Mouse (Mus musculus) kidney, embryonic 16.5 days (tissue): Measurements from ENCODE around the gene Vmn1r211. TPM values are rescaled to one million over a fixed set of nuclear protein-coding genes. Genes with fewer than 3 reads are reported as not detected.
"Not testable (repeated sequence)": the region's sequence is repeated elsewhere in the genome, so short reads cannot be mapped to it uniquely, and the experiment has no call there.

Source experiments
- ATAC-seq: fragments of 200-750 bp; cut with Nextera tagmentation; 2 replicates; pipeline ENCODE4 v1.8.0; 2017; ENCODE audit warnings: moderate TSS enrichment; ENCODE audit not compliant: low FRiP score, low TSS enrichment
- H3K27ac ChIP-seq: fragments of 300-500 bp; sonication (generic); 2 replicates; pipeline ENCODE4 v1.5.1; 2014; ENCODE audit warnings: low read length
- H3K27me3 ChIP-seq: fragments of 300-500 bp; sonication (generic); 2 replicates; pipeline ENCODE4 v1.6.1; 2014; ENCODE audit warnings: low read length, control low read depth, mixed read lengths; ENCODE audit not compliant: insufficient read depth
- H3K36me3 ChIP-seq: fragments of 300-500 bp; sonication (generic); 2 replicates; pipeline ENCODE4 v1.6.1; 2014; ENCODE audit warnings: low read length, control low read depth, mixed read lengths; ENCODE audit not compliant: insufficient read depth
- H3K4me1 ChIP-seq: fragments of 300-500 bp; sonication (generic); 2 replicates; pipeline ENCODE4 v1.6.1; 2014; ENCODE audit warnings: low read length, control low read depth, mixed read lengths; ENCODE audit not compliant: insufficient read depth
- H3K4me2 ChIP-seq: fragments of 300-500 bp; sonication (generic); replicated peaks from 2 replicates; pipeline ENCODE4 v1.6.1; 2014; ENCODE audit warnings: low read depth, low read length
- H3K4me3 ChIP-seq: fragments of 300-500 bp; sonication (generic); 2 replicates; pipeline ENCODE4 v1.5.1; 2014; ENCODE audit warnings: mild to moderate bottlenecking, low read length
- H3K9ac ChIP-seq: fragments of 300-500 bp; sonication (generic); replicated peaks from 2 replicates; pipeline ENCODE4 v1.6.1; 2014; ENCODE audit warnings: low read length
- H3K9me3 ChIP-seq: fragments of 300-500 bp; sonication (generic); 2 replicates; pipeline ENCODE4 v1.6.1; 2016; ENCODE audit warnings: low read length, control low read depth
- WGBS: fragments of 180-500 bp; shearing (Covaris S2); extraction: QIAGEN DNeasy Blood & Tissue Kit; methylation state at CpG from one replicate; pipeline ENCODE4 v1.1.7; 2014; 5-methylcytosine and 5-hydroxymethylcytosine counted together
- polyA plus RNA-seq: library from polyadenylated mRNA; unstranded; fragments of >200 nt; fragmentation: Nextera tagmentation; extraction: Ambion mirVana; gene quantifications from 2 replicates; pipeline ENCODE4 v1.2.1, GENCODE M21; 2015

Gene Vmn1r211
- not detected in 2 replicates for polyA plus RNA-seq

DNA sequence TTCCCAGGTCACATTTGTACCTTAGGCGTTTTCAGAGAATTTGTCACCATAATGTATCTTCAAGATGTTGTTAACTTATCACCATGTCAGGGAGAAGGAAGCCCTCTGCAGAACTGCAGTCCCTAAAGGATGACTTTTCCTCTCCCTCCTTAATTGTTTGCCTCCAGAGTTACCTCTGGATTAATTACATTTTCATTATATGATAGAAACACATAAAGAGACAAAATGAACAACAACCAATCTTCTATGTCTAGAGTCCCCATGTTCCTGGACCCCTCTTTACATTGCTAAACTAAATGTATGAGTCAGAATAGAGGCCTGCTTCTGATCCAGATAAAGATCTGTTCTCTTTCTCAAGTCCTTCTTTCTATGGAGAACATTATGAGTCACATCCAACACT lies at the start of gene Vmn1r211:
Gene Vmn1r211 (minus strand): TSS at position 101 of the 400 bp plus-strand sequence.
- Histone ChIP-seq H3K4me1 (no peaks in the 10 kb centered on the region), H3K27ac (no peak within 1 kb of the TSS), H3K27me3 (no peaks in the 10 kb centered on the region), H3K9me3 (no peaks in the 10 kb centered on the region), H3K4me2 (no peak within 1 kb of the TSS), H3K9ac (no peak within 1 kb of the TSS), H3K4me3 (no peak within 1 kb of the TSS), H3K36me3 (no peaks in the 10 kb centered on the region)
- ATAC-seq = no peak
- 67% methylated on average over 1 of the region's 1 CpGs for WGBS

DNA sequence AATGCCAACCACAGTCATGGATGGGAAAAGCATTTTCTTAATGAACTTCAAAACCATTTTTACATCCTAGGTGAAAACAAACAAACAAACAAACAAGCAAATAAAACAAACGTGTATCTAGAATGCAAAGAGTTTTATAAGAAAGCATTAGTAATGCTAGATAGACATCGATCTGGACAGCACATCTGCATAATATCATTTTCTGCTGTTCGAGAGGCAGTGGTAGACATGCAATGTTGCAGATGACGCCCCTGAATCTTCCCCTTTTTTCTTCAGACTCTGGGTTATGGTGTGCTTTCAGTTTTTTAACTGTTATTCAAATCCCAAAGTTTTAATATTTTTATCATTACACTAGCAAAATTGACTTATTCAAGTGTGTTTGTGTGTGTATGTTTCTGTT lies 26.7 kb upstream of the Vmn1r211 start, which contains the start of gene Vmn1r212:
Gene Vmn1r212 (minus strand): TSS at position 101 of the 400 bp plus-strand sequence.
- H3K9me3 ChIP-seq = no peaks in the 10 kb centered on the region
- no peak for ATAC-seq
- 84% methylated on average over 4 of the region's 4 CpGs for WGBS

DNA sequence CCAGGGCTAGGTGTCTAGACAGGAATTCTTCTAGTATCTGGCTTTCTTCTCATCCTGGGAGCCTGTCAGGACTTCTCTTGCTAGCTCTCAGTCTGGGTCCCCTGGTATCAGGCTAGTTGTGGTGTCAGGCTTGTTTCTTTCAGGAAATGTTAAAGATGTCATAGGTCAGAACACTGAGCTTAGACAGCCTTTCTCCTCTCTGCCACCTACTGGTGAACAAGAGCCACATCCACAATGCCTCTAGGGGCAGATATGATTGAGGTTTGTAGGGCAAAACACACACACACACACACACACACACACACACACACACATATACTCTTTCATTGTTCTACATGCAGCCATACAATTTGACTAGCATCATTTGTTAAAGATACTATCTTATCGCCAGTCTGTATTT lies 21.9 kb upstream of the Vmn1r211 start:
- no peak overlapping the region for H3K4me3 ChIP-seq
- H3K4me1 ChIP-seq = no peaks in the 10 kb centered on the region
- H3K36me3 ChIP-seq = no peaks in the 10 kb centered on the region
- H3K9ac ChIP-seq = no peak overlapping the region
- ATAC-seq = no peak
- no peak overlapping the region for H3K4me2 ChIP-seq
- no peaks in the 10 kb centered on the region for H3K27me3 ChIP-seq
- H3K9me3 ChIP-seq = no peaks in the 10 kb centered on the region
- H3K27ac ChIP-seq = no peak overlapping the region
- 92% methylated on average over 1 of the region's 1 CpGs for WGBS

More for the DNA sequence above, 26.7 kb upstream of the Vmn1r211 start, which contains the start of gene Vmn1r212:
- Histone ChIP-seq H3K36me3 (no peaks in the 10 kb centered on the region), H3K4me1 (no peaks in the 10 kb centered on the region), H3K4me2 (no peak within 1 kb of the TSS), H3K4me3 (no peak within 1 kb of the TSS), H3K27ac (no peak within 1 kb of the TSS), H3K9ac (no peak within 1 kb of the TSS), H3K27me3 (no peaks in the 10 kb centered on the region)

DNA sequence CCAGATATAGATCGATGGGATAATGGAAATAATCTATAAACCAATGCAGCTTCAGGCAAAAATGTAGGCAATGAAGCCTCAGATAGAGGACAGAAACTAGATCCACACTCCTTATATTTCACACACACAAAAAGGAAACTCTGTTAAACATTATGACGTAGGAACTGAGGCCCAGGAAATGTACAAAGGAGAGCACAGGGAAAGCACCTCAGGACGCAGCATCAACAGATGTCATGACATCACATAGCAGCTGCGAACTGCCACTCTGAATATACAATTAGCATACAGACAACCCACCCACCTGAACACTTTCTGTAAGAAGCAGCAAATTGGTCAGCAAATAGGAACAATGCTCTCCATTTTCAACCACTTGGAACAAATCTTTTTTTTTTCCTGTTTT lies 2.6 kb downstream of the Vmn1r211 start:
- WGBS = 79% methylated on average over 4 of the region's 4 CpGs
- ATAC-seq = no peak
- Histone ChIP-seq H3K4me2 (no peak overlapping the region), H3K4me1 (no peaks in the 10 kb centered on the region), H3K27me3 (no peaks in the 10 kb centered on the region), H3K4me3 (no peak overlapping the region), H3K9ac (no peak overlapping the region), H3K9me3 (no peaks in the 10 kb centered on the region), H3K27ac (no peak overlapping the region), H3K36me3 (no peaks in the 10 kb centered on the region)

DNA sequence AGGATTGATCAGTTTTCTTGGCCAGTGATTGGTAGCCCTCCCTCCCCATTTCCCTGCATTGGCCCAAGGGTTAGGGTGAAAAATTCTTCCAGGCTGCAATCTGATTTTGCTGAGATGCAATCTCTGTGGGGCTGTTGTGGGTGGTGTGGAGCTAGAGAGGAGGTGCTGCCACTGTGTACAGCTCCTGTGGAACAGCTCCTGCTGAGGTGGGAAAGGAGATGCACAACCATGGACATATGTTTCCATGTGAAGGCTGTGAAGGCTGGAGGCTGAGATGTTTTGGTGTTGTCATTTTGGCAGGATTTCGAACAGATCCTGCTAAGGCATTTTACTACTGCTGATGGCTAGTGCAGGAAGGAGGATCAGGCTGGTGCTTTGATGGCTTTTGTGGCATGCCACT lies 10.6 kb downstream of the Vmn1r211 start:
- Histone ChIP-seq H3K36me3 (no peaks in the 10 kb centered on the region), H3K4me1 (no peaks in the 10 kb centered on the region), H3K4me2 (no peak overlapping the region), H3K9ac (no peak overlapping the region), H3K27me3 (no peaks in the 10 kb centered on the region), H3K27ac (no peak overlapping the region), H3K9me3 (no peaks in the 10 kb centered on the region), H3K4me3 (no peak overlapping the region)
- 88% methylated on average over 1 of the region's 1 CpGs for WGBS
- ATAC-seq = no peak

DNA sequence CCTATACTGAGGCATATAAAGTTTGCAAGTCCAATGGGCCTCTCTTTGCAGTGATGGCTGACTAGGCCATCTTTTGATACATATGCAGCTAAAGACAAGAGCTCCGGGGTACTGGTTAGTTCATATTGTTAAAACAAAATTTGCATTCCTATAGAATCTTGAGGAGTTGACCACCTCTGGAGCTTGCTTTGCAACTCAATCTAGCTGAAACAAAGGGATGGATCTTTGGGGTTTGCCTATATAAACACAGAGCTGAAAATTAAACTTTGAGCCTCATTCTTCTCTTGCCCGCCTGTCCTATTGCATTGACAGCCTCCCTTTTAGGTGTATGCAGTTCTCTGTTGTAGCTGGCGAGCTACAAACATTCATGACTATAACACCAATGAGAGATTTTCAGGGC lies 13.1 kb downstream of the Vmn1r211 start:
- ATAC-seq, H3K9ac ChIP-seq, H3K36me3 ChIP-seq, H3K27me3 ChIP-seq, H3K27ac ChIP-seq, H3K4me1 ChIP-seq, H3K4me2 ChIP-seq, H3K9me3 ChIP-seq, H3K4me3 ChIP-seq: not testable (repeated sequence)
- WGBS = 73% methylated on average over 3 of the region's 3 CpGs

DNA sequence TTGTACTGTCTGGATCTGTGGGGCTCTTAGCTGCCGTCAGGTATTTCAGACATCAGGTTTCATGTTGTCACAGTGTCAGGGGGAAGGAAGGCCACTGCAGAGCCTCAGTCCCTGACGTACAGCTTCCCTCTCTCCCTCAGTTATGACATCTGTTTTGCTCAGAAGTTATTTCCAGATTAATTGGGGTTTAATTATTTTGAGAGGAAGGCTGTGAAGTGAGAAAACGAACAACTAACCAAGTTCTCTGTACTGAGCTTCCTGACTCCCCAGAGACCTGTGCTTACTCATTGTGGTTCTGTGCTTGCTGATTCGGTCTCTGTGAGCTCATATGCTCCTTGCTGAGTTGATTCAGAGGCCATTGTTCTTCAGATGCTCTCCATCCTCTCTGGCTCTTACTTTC lies 26.1 kb downstream of the Vmn1r211 start, which contains the start of gene Vmn1r210:
Gene Vmn1r210 (minus strand): TSS at position 101 of the 400 bp plus-strand sequence.
- no peak within 1 kb of the TSS for H3K9ac ChIP-seq
- 60% methylated on average over 4 of the region's 4 CpGs for WGBS
- H3K4me2 ChIP-seq = no peak within 1 kb of the TSS
- no peaks in the 10 kb centered on the region for H3K9me3 ChIP-seq
- no peaks in the 10 kb centered on the region for H3K36me3 ChIP-seq
- ATAC-seq = no peak
- H3K4me3 ChIP-seq = no peak within 1 kb of the TSS
- H3K4me1 ChIP-seq = no peaks in the 10 kb centered on the region
- no peak within 1 kb of the TSS for H3K27ac ChIP-seq
- H3K27me3 ChIP-seq = no peaks in the 10 kb centered on the region

DNA sequence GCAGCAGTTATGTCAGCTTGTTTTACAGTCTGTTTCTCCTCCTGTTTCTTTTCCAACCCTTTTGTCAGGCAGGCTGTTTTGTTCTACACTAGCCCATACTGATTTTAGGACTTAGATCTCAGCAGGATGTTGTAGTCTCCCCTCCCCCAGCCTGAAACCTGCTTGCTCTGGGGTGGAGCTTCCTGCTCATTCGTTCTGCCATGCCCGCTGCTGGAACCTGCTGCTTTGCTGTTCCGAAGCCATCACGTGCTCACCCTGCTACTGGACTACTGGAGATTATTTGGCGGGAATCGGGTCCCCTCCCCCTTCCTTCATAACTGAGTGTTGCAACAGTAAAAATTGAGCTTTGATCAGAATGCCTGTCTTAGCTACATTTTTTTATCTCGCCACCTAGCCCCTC lies 28.0 kb downstream of the Vmn1r211 start:
- ATAC-seq, H3K36me3 ChIP-seq, H3K9me3 ChIP-seq, H3K9ac ChIP-seq, H3K27me3 ChIP-seq, H3K4me1 ChIP-seq, H3K4me3 ChIP-seq, H3K4me2 ChIP-seq, H3K27ac ChIP-seq: not testable (repeated sequence)
- WGBS = 35% methylated on average over 7 of the region's 7 CpGs

DNA sequence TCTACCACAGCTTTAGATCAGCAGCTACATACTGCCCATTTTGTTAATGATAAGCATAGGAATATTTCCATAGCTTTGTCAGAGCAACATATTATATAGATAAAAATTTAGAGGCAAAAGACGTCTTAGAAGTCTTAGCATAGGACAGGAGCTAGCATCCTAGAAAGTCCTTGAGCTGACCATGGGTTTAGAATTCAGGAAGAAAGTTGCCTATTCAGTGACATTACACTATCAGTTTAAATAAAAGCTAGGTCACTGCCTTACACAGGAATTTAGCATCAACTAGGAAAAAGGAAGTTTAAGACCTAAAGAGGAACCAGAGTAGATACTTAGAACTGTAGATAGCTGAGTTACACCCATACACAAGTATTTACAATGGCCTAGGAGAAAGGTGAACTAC lies 35.8 kb downstream of the Vmn1r211 start:
- H3K27me3 ChIP-seq, ATAC-seq, H3K4me3 ChIP-seq, H3K36me3 ChIP-seq, H3K4me2 ChIP-seq, H3K4me1 ChIP-seq, H3K9me3 ChIP-seq, H3K9ac ChIP-seq, H3K27ac ChIP-seq: not testable (repeated sequence)
- 87% methylated on average over 1 of the region's 1 CpGs for WGBS

DNA sequence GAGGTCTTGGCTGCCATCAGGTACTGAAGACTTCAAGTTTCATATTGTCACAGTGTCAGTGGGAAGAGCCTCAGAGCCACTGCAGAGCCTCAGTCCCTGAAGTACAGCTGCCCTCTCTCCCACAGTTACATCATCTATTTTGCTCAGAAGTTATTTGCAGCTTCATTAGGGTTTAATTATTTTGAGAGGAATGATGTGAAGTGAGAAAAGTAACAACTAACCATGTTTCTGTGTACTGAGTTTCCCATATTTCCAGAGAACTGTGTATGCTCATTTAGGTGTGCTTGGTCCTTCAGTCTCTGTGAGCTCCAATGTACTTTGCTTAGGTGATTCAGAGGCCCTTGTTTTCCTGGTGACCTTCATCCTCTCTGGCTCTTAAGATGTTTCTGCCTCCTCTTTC lies 47.8 kb downstream of the Vmn1r211 start, which contains the start of gene Vmn1r209:
Gene Vmn1r209 (minus strand): TSS at position 101 of the 400 bp plus-strand sequence.
- H3K4me2 ChIP-seq, H3K9me3 ChIP-seq, H3K4me1 ChIP-seq, H3K36me3 ChIP-seq, H3K27me3 ChIP-seq, H3K27ac ChIP-seq, H3K4me3 ChIP-seq, ATAC-seq, H3K9ac ChIP-seq: not testable (repeated sequence)
